Mouse (Mus musculus) adrenal gland, adult 8-10 months (tissue): ENCODE measurements around the gene Man1b1. TPM values are rescaled to one million over a fixed set of nuclear protein-coding genes. Genes with fewer than 3 reads are reported as not detected.

Source experiments
- total RNA-seq, 4 experiments: library from RNA; stranded (reverse); gene quantifications; 2 replicates each; pipeline ENCODE4 v1.2.4; 2022

The Man1b1 gene
- total RNA-seq, 4 experiments from 2014 or later: 66.5 to 71.9 (median 67.6) TPM

Other genes with a start within 250 kb of the Man1b1 start
- not detected for gene Noxa1, start 237.2 kb upstream of the Man1b1 start, total RNA-seq
- gene Nrarp, start 151.6 kb upstream of the Man1b1 start, total RNA-seq: 1 to 10 TPM; 2.4 to 3.5 (median 2.7) TPM
- 10 to 100 TPM; 27.4 to 35.0 (median 31.7) TPM for gene Tor4a, start 135.5 kb upstream of the Man1b1 start, total RNA-seq
- 10 to 100 TPM; 59.6 to 74.9 (median 68.6) TPM for gene Nelfb, start 120.8 kb upstream of the Man1b1 start, total RNA-seq
- gene Stpg3, start 117.7 kb upstream of the Man1b1 start, total RNA-seq: not detected
- gene Fam166a, start 113.6 kb upstream of the Man1b1 start, total RNA-seq: under 1 TPM in 1 of 4 experiments, not detected in 3; 0.27 TPM
- 100 to 1,000 TPM; 150 to 307 (median 222) TPM for gene Tubb4b, start 107.6 kb upstream of the Man1b1 start, total RNA-seq
- not detected for gene Slc34a3, start 98.0 kb upstream of the Man1b1 start, total RNA-seq
- not detected for gene Rnf224, start 95.6 kb upstream of the Man1b1 start, total RNA-seq
- gene Rnf208, start 90.1 kb upstream of the Man1b1 start, total RNA-seq: 10 to 100 TPM; 10.3 to 18.0 (median 12.3) TPM
- not detected for gene Cysrt1, start 89.9 kb upstream of the Man1b1 start, total RNA-seq
- 1 to 10 TPM; 2.2 to 8.9 (median 6.1) TPM for gene AL732309.1, start 85.5 kb upstream of the Man1b1 start, total RNA-seq
- gene Tmem203, start 76.9 kb upstream of the Man1b1 start, total RNA-seq: 10 to 100 TPM; 28.4 to 43.0 (median 31.5) TPM
- 10 to 100 TPM; 10.3 to 14.5 (median 11.1) TPM for gene Tprn, start 69.7 kb upstream of the Man1b1 start, total RNA-seq
- gene Ssna1, start 59.9 kb upstream of the Man1b1 start, total RNA-seq: 10 to 100 TPM; 44.4 to 48.7 (median 47.0) TPM
- 100 to 1,000 TPM in 3 of 4 experiments, 10 to 100 TPM in 1; 94.6 to 118 (median 102) TPM for gene Anapc2, start 59.9 kb upstream of the Man1b1 start, total RNA-seq
- gene Tmem210, start 44.2 kb upstream of the Man1b1 start, total RNA-seq: not detected
- not detected for gene Lrrc26, start 42.4 kb upstream of the Man1b1 start, total RNA-seq
- gene Grin1, start 13.2 kb upstream of the Man1b1 start, total RNA-seq: 10 to 100 TPM; 13.0 to 21.3 (median 17.8) TPM
- 10 to 100 TPM; 39.8 to 59.1 (median 45.7) TPM for gene Dpp7, start 24.0 kb downstream of the Man1b1 start, total RNA-seq
- gene Uap1l1, start 33.3 kb downstream of the Man1b1 start, total RNA-seq: 10 to 100 TPM; 29.5 to 48.3 (median 31.5) TPM
- gene Sapcd2, start 40.0 kb downstream of the Man1b1 start, total RNA-seq: under 1 TPM in 3 of 4 experiments, not detected in 1; 0.31 to 0.71 (median 0.61) TPM
- gene Entpd2, start 63.5 kb downstream of the Man1b1 start, total RNA-seq: 1 to 10 TPM; 3.1 to 9.7 (median 5.1) TPM
- gene Npdc1, start 67.0 kb downstream of the Man1b1 start, total RNA-seq: 100 to 1,000 TPM; 148 to 171 (median 163) TPM
- gene Fut7, start 90.9 kb downstream of the Man1b1 start, total RNA-seq: under 1 TPM in 1 of 4 experiments, not detected in 3; 0.13 TPM
- gene Abca2, start 96.4 kb downstream of the Man1b1 start, total RNA-seq: 10 to 100 TPM; 48.9 to 73.0 (median 57.5) TPM
- gene Clic3, start 124.5 kb downstream of the Man1b1 start, total RNA-seq: not detected
- 10 to 100 TPM; 32.4 to 68.2 (median 43.4) TPM for gene Paxx, start 128.8 kb downstream of the Man1b1 start, total RNA-seq
- gene Ptgds, start 137.7 kb downstream of the Man1b1 start, total RNA-seq: 10 to 100 TPM in 1 of 4 experiments, 1 to 10 TPM in 3; 3.2 to 10.5 (median 4.4) TPM
- gene Lcn12, start 161.6 kb downstream of the Man1b1 start, total RNA-seq: not detected
- gene Fbxw5, start 168.4 kb downstream of the Man1b1 start, total RNA-seq: 100 to 1,000 TPM in 3 of 4 experiments, 10 to 100 TPM in 1; 82.5 to 114 (median 107) TPM
- 1 to 10 TPM in 3 of 4 experiments, under 1 TPM in 1; 0.70 to 2.3 (median 1.6) TPM for gene C8g, start 169.4 kb downstream of the Man1b1 start, total RNA-seq
- gene Traf2, start 214.6 kb downstream of the Man1b1 start, total RNA-seq: 10 to 100 TPM; 22.6 to 35.3 (median 30.6) TPM
- 100 to 1,000 TPM; 149 to 331 (median 215) TPM for gene Edf1, start 225.5 kb downstream of the Man1b1 start, total RNA-seq
- gene Mamdc4, start 242.5 kb downstream of the Man1b1 start, total RNA-seq: 10 to 100 TPM in 1 of 4 experiments, 1 to 10 TPM in 3; 1.4 to 11.0 (median 4.0) TPM
- 10 to 100 TPM; 61.3 to 76.9 (median 66.1) TPM for gene Phpt1, start 242.9 kb downstream of the Man1b1 start, total RNA-seq
- 1 to 10 TPM; 1.6 to 4.8 (median 3.8) TPM for gene Ajm1, start 249.4 kb downstream of the Man1b1 start, total RNA-seq